In the genomic region with DNA sequence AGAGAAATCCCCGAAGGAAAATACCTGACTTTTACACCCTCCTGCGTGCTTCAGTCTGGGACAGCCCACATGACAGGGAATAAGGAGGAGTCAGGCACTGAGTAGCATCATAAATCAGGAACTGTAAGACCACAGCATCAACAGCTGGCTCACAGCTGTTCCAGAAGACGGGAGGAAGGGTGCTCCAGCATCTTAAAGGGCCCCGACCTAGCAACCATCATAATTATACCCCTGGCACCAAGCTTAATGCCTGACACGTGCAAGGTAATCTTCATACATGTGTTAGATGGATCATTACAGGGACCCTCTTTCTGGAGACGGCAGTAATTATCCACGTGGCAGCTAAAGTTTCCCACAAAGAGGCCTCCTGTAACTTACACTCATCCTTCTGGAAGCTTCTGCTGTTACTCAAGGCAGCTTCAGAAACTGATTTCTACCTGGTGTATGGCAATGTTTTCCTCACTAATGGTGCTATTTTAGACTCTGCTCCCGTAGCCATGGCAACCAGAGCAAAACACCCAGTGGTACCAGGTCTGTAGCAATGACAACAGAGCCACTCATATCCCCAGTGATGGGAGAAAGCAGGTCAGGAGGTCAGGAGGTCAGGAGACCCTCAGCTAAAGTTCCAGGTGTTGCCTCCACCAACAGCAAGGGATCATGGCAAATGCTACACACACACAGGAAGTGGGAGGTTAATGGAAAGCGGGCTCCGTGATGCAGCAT, we compare ENCODE assay signal across 9 mouse cellular contexts.
DNase-seq lines count a peak whose midpoint lies in the region; ATAC-seq and TF ChIP-seq lines count a peak whose summit lies in the region.
"Had no signal": no experiment of that assay in that cellular context is flagged by ENCODE, and none has a peak within 500 bp of the region (broad histone marks: within the 10 kb centered on the region; RNA-seq: fewer than 3 reads in every experiment).

No protein-coding gene starts in this region.

- no peaks in the 10 kb centered on the region for H3K27me3 ChIP-seq in hindbrain, embryonic 10.5 days (ENCODE audit: insufficient read depth, poor library complexity, severe bottlenecking)
- no peaks in the 10 kb centered on the region for H3K27me3 ChIP-seq in hindbrain, embryonic 14.5 days (ENCODE audit: control insufficient read depth, insufficient read depth, low read length)
- no peaks in the 10 kb centered on the region for H3K27me3 ChIP-seq in embryonic facial prominence, embryonic 15.5 days
- no peaks in the 10 kb centered on the region for H3K27me3 ChIP-seq in myocyte (ENCODE audit: control insufficient read depth, insufficient read depth, insufficient read length)
- H3K27me3 ChIP-seq: CH12.LX had no signal

- no peaks in the 10 kb centered on the region for H3K36me3 ChIP-seq in hindbrain, embryonic 10.5 days
- H3K36me3 ChIP-seq in hindbrain, embryonic 14.5 days (replicated peaks; ENCODE audit: control insufficient read depth, insufficient read depth) = no peaks in the 10 kb centered on the region
- no peaks in the 10 kb centered on the region for H3K36me3 ChIP-seq in embryonic facial prominence, embryonic 15.5 days
- H3K36me3 ChIP-seq in myocyte (ENCODE audit: control insufficient read depth, insufficient read depth) = no peaks in the 10 kb centered on the region

- TF ChIP-seq POLR2A in myocyte (IDR thresholded peaks at IDR 0.05; ENCODE audit: insufficient read length, low read depth) = no peak

- no peak overlapping the region for H3K27ac ChIP-seq in hindbrain, embryonic 10.5 days
- H3K27ac ChIP-seq in hindbrain, embryonic 14.5 days = no peak overlapping the region
- H3K27ac ChIP-seq in embryonic facial prominence, embryonic 15.5 days (replicated peaks) = no peak overlapping the region

- peaks cover 6% of the 10 kb centered on the region for H3K9me3 ChIP-seq in hindbrain, embryonic 10.5 days
- no peaks in the 10 kb centered on the region for H3K9me3 ChIP-seq in hindbrain, embryonic 14.5 days (ENCODE audit: control insufficient read depth, low read length)
- H3K9me3 ChIP-seq in embryonic facial prominence, embryonic 15.5 days (replicated peaks) = peaks cover 4% of the 10 kb centered on the region; the same call in 1 of the 2 replicates

- WGBS in hindbrain, embryonic 10.5 days = 74% methylated on average over 10 of the region's 10 CpGs
- 67% methylated on average over 10 of the region's 10 CpGs for WGBS in hindbrain, embryonic 14.5 days
- 30% methylated on average over 10 of the region's 10 CpGs for WGBS in embryonic facial prominence, embryonic 15.5 days

- H3ac ChIP-seq in myocyte (ENCODE audit: control insufficient read depth, insufficient read length) = no peak overlapping the region

- ATAC-seq in hindbrain, embryonic 14.5 days (ENCODE audit: low FRiP score) = no peak
- peak; percentile 53; the same call in 1 of the 2 replicates for ATAC-seq in embryonic facial prominence, embryonic 15.5 days (ENCODE audit: insufficient number of reproducible peaks, low FRiP score, low TSS enrichment, low read depth)

- no peak overlapping the region for H3K9ac ChIP-seq in hindbrain, embryonic 14.5 days
- no peak overlapping the region for H3K9ac ChIP-seq in embryonic facial prominence, embryonic 15.5 days

- H3K4me1 ChIP-seq in hindbrain, embryonic 10.5 days (replicated peaks) = peaks cover 25% of the 10 kb centered on the region
- H3K4me1 ChIP-seq in hindbrain, embryonic 14.5 days (replicated peaks; ENCODE audit: control insufficient read depth, insufficient read depth, low read length) = peaks cover 14% of the 10 kb centered on the region; the same call in 1 of the 2 replicates
- H3K4me1 ChIP-seq in embryonic facial prominence, embryonic 15.5 days = peaks cover 13% of the 10 kb centered on the region; the same call in 1 of the 2 replicates

- H3K4me3 ChIP-seq in hindbrain, embryonic 10.5 days = no peak overlapping the region
- no peak overlapping the region for H3K4me3 ChIP-seq in hindbrain, embryonic 14.5 days (replicated peaks; ENCODE audit: low read length)
- no peak overlapping the region for H3K4me3 ChIP-seq in embryonic facial prominence, embryonic 15.5 days (replicated peaks)
- H3K4me3 ChIP-seq in myocyte = no peak overlapping the region

- DNase-seq in hindbrain, embryonic 10.5 days (ENCODE audit: low spot score) = peak; percentile 40
- DNase-seq in hindbrain, embryonic 14.5 days (ENCODE audit: low spot score) = no peak
- peak; percentile 60 for DNase-seq in kidney, postnatal 14 days
- DNase-seq in spleen, postnatal 10 days (ENCODE audit: low spot score in 2 of 2) = no peak
- DNase-seq in cerebellum, adult 18-20 months = no peak
- no peak for DNase-seq in gastrocnemius, adult 18-20 months (ENCODE audit: low spot score)

- H3K79me2 ChIP-seq in myocyte (ENCODE audit: control insufficient read depth, insufficient read depth) = no peaks in the 10 kb centered on the region

- H3K4me2 ChIP-seq in hindbrain, embryonic 14.5 days (replicated peaks) = no peak overlapping the region
- no peak overlapping the region for H3K4me2 ChIP-seq in embryonic facial prominence, embryonic 15.5 days (replicated peaks)
- peak overlapping the region; percentile 6 for H3K4me2 ChIP-seq in myocyte (ENCODE audit: low read depth)

TF ChIP-seq in myocyte, 11 proteins besides CTCF, POLR2A, EP300 and RAD21:
- TF ChIP-seq MAX (IDR thresholded peaks at IDR 0.05; ENCODE audit: low read depth) (no peak), MYOD1 (IDR thresholded peaks at IDR 0.05; ENCODE audit: control insufficient read depth in 1 of 3, insufficient read length in 2 of 3, low read depth in 2 of 3) (peak in 2 of 3 experiments; percentile 3 to 72)

Comparison
In these comparisons a context has a peak if more than half of its experiments do, and no peak if none do; other contexts are left out.
1. DNase-seq: peak in hindbrain, embryonic 10.5 days (single experiment) and kidney, postnatal 14 days (single experiment); none in hindbrain, embryonic 14.5 days (single experiment), spleen, postnatal 10 days (0 of 2), cerebellum, adult 18-20 months (0 of 2) and gastrocnemius, adult 18-20 months (single experiment).